Mouse (Mus musculus) MEL (cell line): ENCODE data around the gene Arsb. TPM values are rescaled to one million over a fixed set of nuclear protein-coding genes. Genes with fewer than 3 reads are reported as not detected.

Experiments used
- DNase-seq: peaks from one replicate; pipeline ENCODE4 v3.0.0; 2011; ENCODE audit warnings: low read depth, low spot score
- H3K27ac ChIP-seq: 2 replicates; pipeline ENCODE4 v1.5.1; 2012; ENCODE audit warnings: low read depth, mild to moderate bottlenecking, control low read depth, low read length, moderate library complexity; ENCODE audit not compliant: control insufficient read depth
- H3K27me3 ChIP-seq, 2 experiments: fragments of 150-350 bp in 1 of 2; sonication (generic) in 1 of 2; 2 replicates each; pipeline ENCODE4 v1.6.1; 2012; ENCODE audit warnings: low read length in 2 of 2, mild to moderate bottlenecking in 2 of 2, improper control_type of control experiment in 1 of 2, moderate library complexity in 1 of 2; ENCODE audit not compliant: insufficient read depth in 2 of 2, control insufficient read depth in 1 of 2
- H3K36me3 ChIP-seq, 2 experiments: 2 replicates each; pipeline ENCODE4 v1.6.1; 2012 to 2014; ENCODE audit warnings: low read length in 2 of 2, improper control_type of control experiment in 1 of 2, inconsistent platforms in 1 of 2, mild to moderate bottlenecking in 1 of 2; ENCODE audit not compliant: insufficient read depth in 2 of 2, control insufficient read depth in 1 of 2
- H3K4me1 ChIP-seq, 2 experiments: fragments of 150-350 bp in 1 of 2; sonication (generic) in 1 of 2; 2 replicates each; pipeline ENCODE4 v1.6.1; 2012; ENCODE audit warnings: low read length in 2 of 2, improper control_type of control experiment in 1 of 2, mild to moderate bottlenecking in 1 of 2; ENCODE audit not compliant: insufficient read depth in 2 of 2, control insufficient read depth in 1 of 2
- H3K4me3 ChIP-seq, 2 experiments: fragments of 150-350 bp in 1 of 2; sonication (generic) in 1 of 2; 2 replicates each; pipeline ENCODE4 v1.5.1; 2012; ENCODE audit warnings: low read depth in 2 of 2, low read length in 2 of 2, mild to moderate bottlenecking in 2 of 2, moderate library complexity in 2 of 2, control low read depth in 1 of 2, improper control_type of control experiment in 1 of 2; ENCODE audit not compliant: control insufficient read depth in 1 of 2, insufficient read depth in 1 of 2
- H3K79me2 ChIP-seq: 2 replicates; pipeline ENCODE4 v1.6.1; 2012; ENCODE audit warnings: mild to moderate bottlenecking, low read length, moderate library complexity; ENCODE audit not compliant: control insufficient read depth, poor library complexity, insufficient read depth
- H3K9ac ChIP-seq: 2 replicates; pipeline ENCODE4 v1.6.1; 2012; ENCODE audit warnings: low read depth, mild to moderate bottlenecking, control low read depth, low read length, moderate library complexity; ENCODE audit not compliant: control insufficient read depth, poor library complexity, severe bottlenecking
- H3K9me3 ChIP-seq: fragments of 150-350 bp; sonication (generic); replicated peaks from 2 replicates; pipeline ENCODE4 v1.6.1; 2012; ENCODE audit warnings: mild to moderate bottlenecking, low read length, improper control_type of control experiment, moderate library complexity; ENCODE audit not compliant: insufficient read depth
- BHLHE40 ChIP-seq: IDR thresholded peaks from 2 replicates; pipeline ENCODE4 v1.6.1; 2012; ENCODE audit warnings: low read depth, mild to moderate bottlenecking, inconsistent platforms, low read length, improper control_type of control experiment, borderline replicate concordance
- CHD1 ChIP-seq: IDR thresholded peaks from 2 replicates; pipeline ENCODE4 v1.6.1; 2012; ENCODE audit warnings: low read depth, mild to moderate bottlenecking, inconsistent platforms, low read length, improper control_type of control experiment
- E2F4 ChIP-seq: IDR thresholded peaks from 2 replicates; pipeline ENCODE4 v1.6.1; 2011; ENCODE audit warnings: low read depth, low read length, improper control_type of control experiment, borderline replicate concordance
- EP300 ChIP-seq, 2 experiments: IDR thresholded peaks; 2 replicates each; pipeline ENCODE4 v1.6.1; 2011; ENCODE audit warnings: improper control_type of control experiment in 2 of 2, low read length in 2 of 2, low read depth in 1 of 2, mild to moderate bottlenecking in 1 of 2
- ETS1 ChIP-seq: IDR thresholded peaks from 2 replicates; pipeline ENCODE4 v1.6.1; 2012; ENCODE audit warnings: low read depth, mild to moderate bottlenecking, inconsistent platforms, low read length, improper control_type of control experiment, moderate library complexity
- GABPA ChIP-seq: IDR thresholded peaks from 2 replicates; pipeline ENCODE4 v1.6.1; 2012; ENCODE audit warnings: low read depth, mild to moderate bottlenecking, inconsistent platforms, low read length, improper control_type of control experiment, moderate library complexity
- HCFC1 ChIP-seq: IDR thresholded peaks from 2 replicates; pipeline ENCODE4 v1.6.1; 2012; ENCODE audit warnings: low read depth, mild to moderate bottlenecking, inconsistent platforms, low read length, improper control_type of control experiment, moderate library complexity
- KAT2A ChIP-seq: conservative IDR thresholded peaks from 2 replicates; pipeline ENCODE4 v1.6.1; 2012; ENCODE audit warnings: low read depth, low read length, improper control_type of control experiment, inconsistent platforms
- MAX ChIP-seq: IDR thresholded peaks from 2 replicates; pipeline ENCODE4 v1.6.1; 2011; ENCODE audit warnings: low read length, improper control_type of control experiment
- MEF2A ChIP-seq: IDR thresholded peaks from 2 replicates; pipeline ENCODE4 v1.6.1; 2014; ENCODE audit warnings: low read depth, mild to moderate bottlenecking, inconsistent platforms, low read length, improper control_type of control experiment; ENCODE audit not compliant: poor library complexity, insufficient replicate concordance, severe bottlenecking; ENCODE audit errors: extremely low read depth
- MXI1 ChIP-seq: IDR thresholded peaks from 2 replicates; pipeline ENCODE4 v1.6.1; 2011; ENCODE audit warnings: mild to moderate bottlenecking, low read depth, low read length, improper control_type of control experiment
- MYB ChIP-seq: IDR thresholded peaks from 2 replicates; pipeline ENCODE4 v1.6.1; 2011; ENCODE audit warnings: mild to moderate bottlenecking, low read depth, low read length, improper control_type of control experiment
- NELFE ChIP-seq: IDR thresholded peaks from 2 replicates; pipeline ENCODE4 v1.6.1; 2011; ENCODE audit warnings: low read depth, low read length, improper control_type of control experiment
- NRF1 ChIP-seq: IDR thresholded peaks from 2 replicates; pipeline ENCODE4 v1.6.1; 2014; ENCODE audit warnings: low read depth, mild to moderate bottlenecking, inconsistent platforms, low read length, improper control_type of control experiment, moderate library complexity; ENCODE audit not compliant: poor library complexity, insufficient read depth, severe bottlenecking
- POLR2A ChIP-seq, 2 experiments: IDR thresholded peaks; 2 replicates each; pipeline ENCODE4 v1.6.1; 2011 to 2012; ENCODE audit warnings: low read length in 2 of 2, mild to moderate bottlenecking in 2 of 2, control low read depth in 1 of 2, improper control_type of control experiment in 1 of 2, low read depth in 1 of 2, moderate library complexity in 1 of 2; ENCODE audit not compliant: control insufficient read depth in 1 of 2, insufficient read depth in 1 of 2, poor library complexity in 1 of 2
- SIN3A ChIP-seq: IDR thresholded peaks from 2 replicates; pipeline ENCODE4 v1.6.1; 2012; ENCODE audit warnings: low read length, improper control_type of control experiment, inconsistent platforms
- SMC3 ChIP-seq: IDR thresholded peaks from 2 replicates; pipeline ENCODE4 v1.6.1; 2011; ENCODE audit warnings: low read depth, low read length, improper control_type of control experiment
- TCF12 ChIP-seq: IDR thresholded peaks from 2 replicates; pipeline ENCODE4 v1.6.1; 2014; ENCODE audit warnings: low read depth, mild to moderate bottlenecking, inconsistent platforms, low read length, improper control_type of control experiment, moderate library complexity
- UBTF ChIP-seq: IDR thresholded peaks from 2 replicates; pipeline ENCODE4 v1.6.1; 2012; ENCODE audit warnings: low read depth, mild to moderate bottlenecking, inconsistent platforms, low read length, improper control_type of control experiment, moderate library complexity, borderline replicate concordance; ENCODE audit not compliant: insufficient read depth
- USF1 ChIP-seq: IDR thresholded peaks from 2 replicates; pipeline ENCODE4 v1.6.1; 2014; ENCODE audit warnings: low read depth, mild to moderate bottlenecking, inconsistent platforms, low read length, improper control_type of control experiment, moderate library complexity
- USF2 ChIP-seq, 2 experiments: IDR thresholded peaks; 2 replicates each; pipeline ENCODE4 v1.6.1; 2011 to 2012; ENCODE audit warnings: improper control_type of control experiment in 2 of 2, low read length in 2 of 2, borderline replicate concordance in 1 of 2, inconsistent platforms in 1 of 2, low read depth in 1 of 2, mild to moderate bottlenecking in 1 of 2; ENCODE audit not compliant: insufficient read depth in 1 of 2
- ZC3H11A ChIP-seq: IDR thresholded peaks from 2 replicates; pipeline ENCODE4 v1.6.1; 2012; ENCODE audit warnings: low read depth, mild to moderate bottlenecking, inconsistent platforms, low read length, improper control_type of control experiment
- ZKSCAN1 ChIP-seq: IDR thresholded peaks from 2 replicates; pipeline ENCODE4 v1.6.1; 2012; ENCODE audit warnings: low read depth, mild to moderate bottlenecking, inconsistent platforms, low read length, improper control_type of control experiment, moderate library complexity
- ZMIZ1 ChIP-seq: IDR thresholded peaks from 2 replicates; pipeline ENCODE4 v1.6.1; 2012; ENCODE audit warnings: low read depth, mild to moderate bottlenecking, inconsistent platforms, low read length, improper control_type of control experiment, moderate library complexity
- ZNF384 ChIP-seq: IDR thresholded peaks from 2 replicates; pipeline ENCODE4 v1.6.1; 2012; ENCODE audit warnings: low read depth, mild to moderate bottlenecking, inconsistent platforms, low read length, improper control_type of control experiment
- polyA plus RNA-seq, 2 experiments: library from polyadenylated mRNA; stranded (reverse) in 1 of 2; unstranded in 1 of 2; fragments of >175 nt in 1 of 2; fragments of >200 nt in 1 of 2; gene quantifications; 2 replicates each; pipeline versions ENCODE4 v1.2.1 to v1.2.4; 2012; ENCODE audit warnings: low replicate concordance in 2 of 2, low read depth in 1 of 2; ENCODE audit not compliant: insufficient read length in 2 of 2, insufficient read depth in 1 of 2, missing spikeins in 1 of 2
- total RNA-seq: library from RNA; depleted of rRNA; stranded (reverse); fragments of 300-350 nt; gene quantifications from 2 replicates; pipeline ENCODE4 v1.2.3, GENCODE M21; 2012

The Arsb gene
- total and polyA plus RNA-seq, 3 experiments, result 0.04 to 0.07 TPM; not detected in 1

DNA sequence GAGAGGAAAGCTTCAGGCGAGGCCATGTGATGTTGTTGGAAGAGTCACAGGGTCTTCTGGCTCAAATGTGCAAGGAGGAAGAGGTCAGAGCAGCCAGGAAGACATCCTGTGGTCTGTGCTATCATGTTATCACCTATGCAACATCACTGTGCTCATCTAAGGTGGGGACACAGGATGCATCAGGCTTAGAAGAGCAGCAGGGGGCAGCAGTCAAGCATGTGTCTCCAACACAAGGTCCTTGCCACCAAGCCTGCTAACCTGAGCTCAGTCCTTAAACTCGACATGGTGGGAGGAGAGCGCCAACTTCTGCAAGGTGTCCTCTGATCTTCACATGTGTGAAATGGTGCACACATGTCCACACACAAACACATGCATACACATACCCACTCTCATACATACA lies 13.9 kb downstream of the Arsb start:
- no peak for TF ChIP-seq ZKSCAN1
- no peak for TF ChIP-seq UBTF
- no peak for TF ChIP-seq POLR2A (IDR thresholded peaks at IDR 0.05; ENCODE audit: control insufficient read depth in 1 of 2, insufficient read depth in 1 of 2, low read depth in 1 of 2, low read length in 2 of 2, poor library complexity in 1 of 2)
- no peak for TF ChIP-seq USF2 (IDR thresholded peaks at IDR 0.05; ENCODE audit: borderline replicate concordance in 1 of 2, insufficient read depth in 1 of 2, low read depth in 1 of 2, low read length in 2 of 2)
- no peak for TF ChIP-seq SMC3
- TF ChIP-seq HCFC1, result no peak
- TF ChIP-seq MAX, result no peak
- TF ChIP-seq NRF1, result no peak
- TF ChIP-seq ZC3H11A, result no peak
- no peak for DNase-seq
- Histone ChIP-seq H3K27ac (no peak overlapping the region), H3K4me1 (no peaks in the 10 kb centered on the region), H3K79me2 (no peaks in the 10 kb centered on the region), H3K9me3 (no peaks in the 10 kb centered on the region), H3K36me3 (no peaks in the 10 kb centered on the region), H3K9ac (no peak overlapping the region), H3K4me3 (no peak overlapping the region), H3K27me3 (no peaks in the 10 kb centered on the region)

GRCm38 (mm10) chr13:93786051-93786450 lies 14.6 kb downstream of the Arsb start:
- Histone ChIP-seq H3K79me2 (no peaks in the 10 kb centered on the region), H3K27ac (no peak overlapping the region), H3K9ac (no peak overlapping the region), H3K9me3 (no peaks in the 10 kb centered on the region), H3K27me3 (no peaks in the 10 kb centered on the region), H3K4me3 (no peak overlapping the region), H3K4me1 (no peaks in the 10 kb centered on the region), H3K36me3 (no peaks in the 10 kb centered on the region)
- TF ChIP-seq NELFE, result no peak
- TF ChIP-seq GABPA, result no peak
- TF ChIP-seq MXI1, result no peak
- TF ChIP-seq MYB, result no peak
- TF ChIP-seq KAT2A, result no peak
- no peak for TF ChIP-seq EP300 (IDR thresholded peaks at IDR 0.05; ENCODE audit: low read depth in 1 of 2, low read length in 2 of 2)
- TF ChIP-seq USF1, result no peak
- TF ChIP-seq CHD1, result no peak
- no peak for TF ChIP-seq ETS1
- no peak for TF ChIP-seq SIN3A
- no peak for TF ChIP-seq MEF2A
- no peak for TF ChIP-seq E2F4
- no peak for TF ChIP-seq ZMIZ1
- TF ChIP-seq ZC3H11A, result no peak
- TF ChIP-seq ZNF384, result no peak
- no peak for TF ChIP-seq BHLHE40
- TF ChIP-seq NRF1, result no peak
- no peak for TF ChIP-seq TCF12
- no peak for DNase-seq
